Mouse (Mus musculus): ENCODE results near the gene Uevld.

DNA sequence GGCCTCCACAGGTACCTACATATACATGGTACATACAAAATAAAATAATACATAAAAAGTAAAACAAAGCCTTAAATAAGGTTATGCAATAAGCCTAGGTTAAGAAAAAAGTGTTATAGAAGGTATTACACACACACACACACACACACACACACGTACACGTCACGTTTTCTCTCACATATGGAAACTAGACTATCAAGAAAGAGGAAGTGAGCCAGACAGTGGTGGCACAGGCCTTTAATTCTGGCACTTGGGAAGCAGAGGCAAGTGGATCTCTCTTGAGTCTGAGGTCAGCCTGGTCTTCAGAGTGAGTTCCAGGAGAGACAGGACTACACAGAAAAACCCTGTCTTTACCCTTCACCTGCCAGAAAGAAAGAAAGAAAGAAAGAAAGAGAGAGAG is 62.8 kb downstream of the Uevld start:
- no peak for TF ChIP-seq CTCF (IDR thresholded peaks at IDR 0.05; ENCODE audit: low read depth)
- no peak for TF ChIP-seq EP300 (IDR thresholded peaks at IDR 0.05; ENCODE audit: low read depth)

Data from liver, embryonic 14.5 days (tissue).